Mouse (Mus musculus): Measurements from ENCODE around the gene 3110082I17Rik.
"Not testable (repeated sequence)": the region's sequence is repeated elsewhere in the genome, so short reads cannot be mapped to it uniquely, and the experiment has no call there.

The 3110082I17Rik gene

GRCm38 (mm10) chr5:139392219-139393196 is 67.8 kb downstream of the 3110082I17Rik start:
- DNase-seq = no peak

- DNase-seq = no peak
Observed at GRCm38 (mm10) chr5:139391309-139391990, 68.9 kb downstream of the 3110082I17Rik start.

GRCm38 (mm10) chr5:139390324-139391119 is 69.8 kb downstream of the 3110082I17Rik start:
- not testable (repeated sequence) for DNase-seq

GRCm38 (mm10) chr5:139389676-139390061 is 70.7 kb downstream of the 3110082I17Rik start:
- peak; percentile 90 to 94 for DNase-seq

GRCm38 (mm10) chr5:139388694-139389675 is 71.3 kb downstream of the 3110082I17Rik start:
- DNase-seq = no peak

- peak; percentile 62 to 75 for DNase-seq
Observed at GRCm38 (mm10) chr5:139388195-139388570, 72.1 kb downstream of the 3110082I17Rik start.

GRCm38 (mm10) chr5:139387329-139388194 is 72.8 kb downstream of the 3110082I17Rik start:
- DNase-seq = peak in 1 of 2 experiments; percentile 78

- DNase-seq = no peak
Observed at GRCm38 (mm10) chr5:139386047-139386446, 74.3 kb downstream of the 3110082I17Rik start.

- DNase-seq = peak; percentile 68 to 81
Observed at GRCm38 (mm10) chr5:139384531-139384930, 75.8 kb downstream of the 3110082I17Rik start.

GRCm38 (mm10) chr5:139383234-139383633 is 77.1 kb downstream of the 3110082I17Rik start:
- no peak for DNase-seq

- DNase-seq = peak; percentile 86 to 90
Observed at GRCm38 (mm10) chr5:139382760-139383159, 77.6 kb downstream of the 3110082I17Rik start.

GRCm38 (mm10) chr5:139381586-139382513 is 78.5 kb downstream of the 3110082I17Rik start:
- DNase-seq = peak in 1 of 2 experiments; percentile 70

GRCm38 (mm10) chr5:139380385-139381248 is 79.7 kb downstream of the 3110082I17Rik start:
- DNase-seq = peak; percentile 98 to 99

GRCm38 (mm10) chr5:139379771-139380384 is 80.4 kb downstream of the 3110082I17Rik start:
- DNase-seq = no peak

GRCm38 (mm10) chr5:139378986-139379629 is 81.2 kb downstream of the 3110082I17Rik start:
- DNase-seq = peak; percentile 96 to 97

GRCm38 (mm10) chr5:139378271-139378556 is 82.1 kb downstream of the 3110082I17Rik start:
- DNase-seq = no peak

- peak; percentile 82 to 86 for DNase-seq
Observed at GRCm38 (mm10) chr5:139377468-139378270, 82.7 kb downstream of the 3110082I17Rik start, which contains the start of gene Gpr146. TSS of gene Gpr146 (plus strand) at chr5:139377697.
